Mouse (Mus musculus) lung, adult 10 weeks (tissue): Measurements from ENCODE around the gene Phactr3. TPM values are rescaled to one million over a fixed set of nuclear protein-coding genes. Genes with fewer than 3 reads are reported as not detected.

Experiments
- polyA plus RNA-seq: library from polyadenylated mRNA; stranded (reverse); fragments of 350-450 nt; fragmentation: Illumina TruSeq; extraction: RNeasy Lipid Tissue Mini Kit (QIAGEN cat#74804); gene quantifications from one replicate; pipeline ENCODE4 v1.2.3, GENCODE M21; 2014; ENCODE audit warnings: low read depth, low replicate concordance; ENCODE audit not compliant: insufficient read depth

Phactr3 gene
- 0.32 TPM for polyA plus RNA-seq

GRCm38 (mm10) chr2:178118801-178119560, at the start of gene Phactr3:
Gene Phactr3 (plus strand): TSS chr2:178118975.

GRCm38 (mm10) chr2:178078166-178078717, 40.5 kb upstream of the Phactr3 start, which contains the start of gene Zfp931:
Gene Zfp931 (minus strand): TSS chr2:178078476.

Other genes with a start within 250 kb of the Phactr3 start
- gene Gm14327, start 221.9 kb upstream of the Phactr3 start, polyA plus RNA-seq: 3.3 TPM
- gene Zfp972, start 193.4 kb upstream of the Phactr3 start, polyA plus RNA-seq: 1.1 TPM
- gene Gm14326, start 161.7 kb upstream of the Phactr3 start, polyA plus RNA-seq: 8.1 TPM
- gene Zfp971, start 95.7 kb upstream of the Phactr3 start, polyA plus RNA-seq: 5.1 TPM
- gene Zfp931, start 40.5 kb upstream of the Phactr3 start, polyA plus RNA-seq: 11.4 TPM